Mouse (Mus musculus) forebrain, embryonic 13.5 days (tissue): ENCODE data around the gene Sost. TPM values are rescaled to one million over a fixed set of nuclear protein-coding genes. Genes with fewer than 3 reads are reported as not detected.

Experiments used
- polyA plus RNA-seq: library from polyadenylated mRNA; unstranded; fragments of >200 nt; fragmentation: Nextera tagmentation; extraction: Ambion mirVana; gene quantifications from 2 replicates; pipeline ENCODE4 v1.2.1, GENCODE M21; 2015

The Sost gene
- polyA plus RNA-seq, 1 experiment from 2014 or later = not detected

Other genes starting within 250 kb of the Sost start
- gene Dhx8, start 234.1 kb downstream of the Sost start, polyA plus RNA-seq = 39.2 and 44.8 TPM in 2 replicates
- gene Etv4, start 181.6 kb downstream of the Sost start, polyA plus RNA-seq = 2.4 and 3.3 TPM in 2 replicates
- gene Meox1, start 72.6 kb downstream of the Sost start, polyA plus RNA-seq = 0.17 and 0.30 TPM in 2 replicates
- gene Cfap97d1, start 17.3 kb upstream of the Sost start, polyA plus RNA-seq = not detected in 2 replicates
- 8.5 and 8.7 TPM in 2 replicates for gene Dusp3, start 20.0 kb upstream of the Sost start, polyA plus RNA-seq
- 40.8 and 41.0 TPM in 2 replicates for gene Mpp3, start 61.4 kb upstream of the Sost start, polyA plus RNA-seq
- gene Cd300lg, start 74.5 kb upstream of the Sost start, polyA plus RNA-seq = 0.27 and 0.31 TPM in 2 replicates
- gene Mpp2, start 121.5 kb upstream of the Sost start, polyA plus RNA-seq = 19.8 and 22.0 TPM in 2 replicates
- gene Ppy, start 134.3 kb upstream of the Sost start, polyA plus RNA-seq = not detected in 2 replicates
- not detected in 2 replicates for gene Pyy, start 140.8 kb upstream of the Sost start, polyA plus RNA-seq
- gene Nags, start 178.5 kb upstream of the Sost start, polyA plus RNA-seq = not detected in 2 replicates
- 35.6 and 39.0 TPM in 2 replicates for gene Tmem101, start 189.4 kb upstream of the Sost start, polyA plus RNA-seq
- gene Lsm12, start 218.3 kb upstream of the Sost start, polyA plus RNA-seq = 155 and 158 TPM in 2 replicates
- gene G6pc3, start 222.6 kb upstream of the Sost start, polyA plus RNA-seq = 21.5 and 25.6 TPM in 2 replicates